Mouse (Mus musculus) intestine, embryonic 16.5 days (tissue): ENCODE measurements around the gene Arl9. TPM values are rescaled to one million over a fixed set of nuclear protein-coding genes. Genes with fewer than 3 reads are reported as not detected.
"Not testable (repeated sequence)": the region's sequence is repeated elsewhere in the genome, so short reads cannot be mapped to it uniquely, and the experiment has no call there.

ENCODE experiments used
- ATAC-seq: fragments of 200-750 bp; cut with Nextera tagmentation; 2 replicates; pipeline ENCODE4 v1.8.0; 2017; ENCODE audit warnings: moderate TSS enrichment, moderate library complexity
- H3K27ac ChIP-seq: fragments of 300-500 bp; sonication (generic); 2 replicates; pipeline ENCODE4 v1.5.1; 2014; ENCODE audit warnings: mild to moderate bottlenecking, low read length
- H3K27me3 ChIP-seq: fragments of 300-500 bp; sonication (generic); replicated peaks from 2 replicates; pipeline ENCODE4 v1.6.1; 2014; ENCODE audit warnings: low read length, control low read depth, mixed read lengths; ENCODE audit not compliant: control insufficient read depth, insufficient read depth
- H3K36me3 ChIP-seq: fragments of 300-500 bp; sonication (generic); 2 replicates; pipeline ENCODE4 v1.6.1; 2014; ENCODE audit warnings: low read length, control low read depth; ENCODE audit not compliant: control insufficient read depth, insufficient read depth
- H3K4me1 ChIP-seq: fragments of 300-500 bp; sonication (generic); 2 replicates; pipeline ENCODE4 v1.6.1; 2014; ENCODE audit warnings: low read length, control low read depth, mixed read lengths; ENCODE audit not compliant: control insufficient read depth, insufficient read depth
- H3K4me2 ChIP-seq: fragments of 300-500 bp; sonication (generic); 2 replicates; pipeline ENCODE4 v1.6.1; 2014; ENCODE audit warnings: low read depth, low read length, control low read depth
- H3K4me3 ChIP-seq: fragments of 300-500 bp; sonication (generic); 2 replicates; pipeline ENCODE4 v1.5.1; 2014; ENCODE audit warnings: mild to moderate bottlenecking, low read length
- H3K9ac ChIP-seq: fragments of 300-500 bp; sonication (generic); 2 replicates; pipeline ENCODE4 v1.6.1; 2014; ENCODE audit warnings: low read depth, low read length
- H3K9me3 ChIP-seq: fragments of 300-500 bp; sonication (generic); 2 replicates; pipeline ENCODE4 v1.6.1; 2016; ENCODE audit warnings: low read length, control low read depth; ENCODE audit not compliant: control insufficient read depth
- WGBS: fragments of 180-500 bp; shearing (Covaris S2); extraction: QIAGEN DNeasy Blood & Tissue Kit; methylation state at CpG from one replicate; pipeline ENCODE4 v1.1.7; 2014; 5-methylcytosine and 5-hydroxymethylcytosine counted together
- polyA plus RNA-seq: library from polyadenylated mRNA; unstranded; fragments of >200 nt; fragmentation: Nextera tagmentation; extraction: Ambion mirVana; gene quantifications from 2 replicates; pipeline ENCODE4 v1.2.1, GENCODE M21; 2015

The Arl9 gene
- polyA plus RNA-seq, 1 experiment from 2014 or later = not detected

DNA sequence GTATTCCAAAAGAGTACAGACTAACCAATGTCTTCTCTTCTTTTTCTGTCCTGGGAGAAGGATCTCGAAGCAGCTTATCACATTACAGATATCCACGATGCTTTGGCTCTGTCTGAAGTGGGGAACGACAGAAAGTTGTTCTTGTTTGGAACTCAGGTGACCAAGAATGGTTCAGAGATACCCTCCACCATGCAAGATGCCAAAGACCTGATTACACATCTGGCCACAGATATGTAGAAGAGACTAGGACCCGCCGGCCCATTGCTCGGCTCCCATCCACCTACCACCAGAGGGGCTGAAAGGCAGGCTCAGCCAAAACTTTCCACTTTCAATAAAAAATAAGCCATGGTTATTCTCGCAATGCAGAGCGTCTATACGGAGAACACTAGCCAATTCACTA is 6.5 kb downstream of the Arl9 start:
- Histone ChIP-seq H3K36me3 (no peaks in the 10 kb centered on the region), H3K4me3 (no peak overlapping the region), H3K4me2 (no peak overlapping the region), H3K4me1 (no peaks in the 10 kb centered on the region), H3K9me3 (no peaks in the 10 kb centered on the region), H3K27ac (no peak overlapping the region), H3K27me3 (no peaks in the 10 kb centered on the region), H3K9ac (no peak overlapping the region)
- no peak for ATAC-seq
- WGBS = 92% methylated on average over 9 of the region's 9 CpGs

GRCm38 (mm10) chr5:77011082-77011481 is 7.2 kb downstream of the Arl9 start:
- no peak overlapping the region for H3K27ac ChIP-seq
- H3K4me3 ChIP-seq = no peak overlapping the region
- no peak for ATAC-seq
- 69% methylated on average over 3 of the region's 3 CpGs for whole genome bisulfite sequencing
- H3K4me2 ChIP-seq = no peak overlapping the region
- H3K27me3 ChIP-seq = no peaks in the 10 kb centered on the region
- H3K9ac ChIP-seq = no peak overlapping the region
- H3K4me1 ChIP-seq = no peaks in the 10 kb centered on the region
- H3K9me3 ChIP-seq = peaks cover under 1% of the 10 kb centered on the region; the same call in 1 of the 2 replicates
- no peaks in the 10 kb centered on the region for H3K36me3 ChIP-seq

DNA sequence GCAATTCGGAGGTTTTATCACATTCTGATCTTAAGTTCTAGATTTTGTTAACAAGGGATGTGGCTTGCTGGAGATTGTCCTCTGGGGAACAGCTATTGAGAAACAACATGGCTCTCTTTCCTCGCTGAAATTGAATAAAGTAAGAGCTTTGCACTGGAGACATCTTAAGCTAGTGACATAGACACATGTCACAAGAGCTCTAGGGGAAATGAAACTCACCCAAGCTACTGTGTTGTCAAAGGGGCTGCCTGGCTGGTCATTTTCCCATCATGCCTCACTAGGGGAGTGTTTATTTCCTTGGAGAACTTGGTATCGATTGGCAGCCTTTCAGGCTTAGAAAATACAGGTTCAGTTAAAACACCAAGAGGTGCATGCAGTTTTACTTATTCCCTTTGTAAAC is 9.3 kb downstream of the Arl9 start:
- no peaks in the 10 kb centered on the region for H3K4me1 ChIP-seq
- H3K27ac ChIP-seq = no peak overlapping the region
- H3K36me3 ChIP-seq = no peaks in the 10 kb centered on the region
- 73% methylated on average over 3 of the region's 3 CpGs for WGBS
- H3K4me2 ChIP-seq = no peak overlapping the region
- no peak for ATAC-seq
- no peaks in the 10 kb centered on the region for H3K27me3 ChIP-seq
- no peak overlapping the region for H3K4me3 ChIP-seq
- peaks cover 3% of the 10 kb centered on the region; the same call in 1 of the 2 replicates for H3K9me3 ChIP-seq
- no peak overlapping the region for H3K9ac ChIP-seq

- H3K9ac ChIP-seq = peak within 1 kb of the TSS; percentile 45; the same call in 1 of the 2 replicates
- ATAC-seq = peak; percentile 100
- 12% methylated on average over 57 of the region's 57 CpGs for WGBS
These were observed 12.0 kb downstream of the Arl9 start, which contains the start of gene Thegl for GRCm38 (mm10) chr5:77015544-77016482. Thegl (plus strand) TSS chr5:77016023.

DNA sequence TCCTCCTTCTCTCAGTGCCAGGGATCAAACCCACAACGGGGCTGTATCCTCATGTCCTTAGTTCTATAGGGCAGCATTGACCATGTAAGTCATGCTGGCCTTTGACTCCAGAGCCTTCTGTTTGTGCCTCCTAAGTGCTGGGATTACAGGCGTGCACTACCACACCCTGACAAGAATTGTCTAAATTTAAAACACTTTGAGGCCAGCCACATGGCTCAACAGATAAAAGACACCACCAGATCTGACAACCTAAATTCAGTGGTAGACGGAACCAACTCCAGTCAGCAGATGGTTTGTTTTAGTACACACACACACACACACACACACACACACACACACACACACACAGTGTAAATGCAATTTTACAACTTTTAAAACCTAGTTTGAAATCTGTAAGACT is 24.2 kb downstream of the Arl9 start:
- Histone ChIP-seq H3K36me3 (no peaks in the 10 kb centered on the region), H3K9ac (no peak overlapping the region), H3K4me1 (no peaks in the 10 kb centered on the region), H3K4me2 (no peak overlapping the region), H3K27ac (no peak overlapping the region), H3K4me3 (no peak overlapping the region), H3K27me3 (no peaks in the 10 kb centered on the region), H3K9me3 (no peaks in the 10 kb centered on the region)
- WGBS = 59% methylated on average over 3 of the region's 3 CpGs
- ATAC-seq = no peak

More at GRCm38 (mm10) chr5:77015544-77016482, 12.0 kb downstream of the Arl9 start, which contains the start of gene Thegl:
- Histone ChIP-seq H3K27ac (no peak within 1 kb of the TSS), H3K27me3 (no peaks in the 10 kb centered on the region), H3K4me2 (peak within 1 kb of the TSS; percentile 90), H3K36me3 (no peaks in the 10 kb centered on the region), H3K9me3 (peaks cover 3% of the 10 kb centered on the region; the same call in 1 of the 2 replicates), H3K4me1 (no peaks in the 10 kb centered on the region), H3K4me3 (peak within 1 kb of the TSS; percentile 57)

- no peaks in the 10 kb centered on the region for H3K4me1 ChIP-seq
- no peak overlapping the region for H3K9ac ChIP-seq
- no peak overlapping the region for H3K4me3 ChIP-seq
- H3K9me3 ChIP-seq = no peaks in the 10 kb centered on the region
- no peak overlapping the region for H3K4me2 ChIP-seq
- WGBS = 74% methylated on average over 5 of the region's 5 CpGs
- H3K27me3 ChIP-seq = no peaks in the 10 kb centered on the region
- no peaks in the 10 kb centered on the region for H3K36me3 ChIP-seq
- H3K27ac ChIP-seq = no peak overlapping the region
- ATAC-seq = no peak
These were observed 25.9 kb downstream of the Arl9 start for GRCm38 (mm10) chr5:77029735-77030134.

DNA sequence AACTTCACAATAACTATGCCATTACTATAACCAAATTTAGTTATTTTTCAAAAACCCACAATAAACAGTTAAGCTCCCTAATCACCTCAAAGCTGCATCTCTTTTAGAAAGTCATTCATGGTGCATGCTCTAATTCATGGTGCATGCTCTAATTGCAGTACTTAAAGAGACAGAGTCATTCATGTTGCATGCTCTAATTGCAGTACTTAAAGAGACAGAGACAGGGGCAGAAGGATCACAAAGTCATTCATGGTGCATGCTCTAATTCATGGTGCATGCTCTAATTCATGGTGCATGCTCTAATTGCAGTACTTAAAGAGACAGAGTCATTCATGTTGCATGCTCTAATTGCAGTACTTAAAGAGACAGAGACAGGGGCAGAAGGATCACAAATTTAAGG is 31.2 kb downstream of the Arl9 start:
- H3K36me3 ChIP-seq, ATAC-seq, H3K9me3 ChIP-seq, H3K4me1 ChIP-seq, H3K4me2 ChIP-seq, H3K27ac ChIP-seq, H3K4me3 ChIP-seq, H3K9ac ChIP-seq, H3K27me3 ChIP-seq: not testable (repeated sequence)

DNA sequence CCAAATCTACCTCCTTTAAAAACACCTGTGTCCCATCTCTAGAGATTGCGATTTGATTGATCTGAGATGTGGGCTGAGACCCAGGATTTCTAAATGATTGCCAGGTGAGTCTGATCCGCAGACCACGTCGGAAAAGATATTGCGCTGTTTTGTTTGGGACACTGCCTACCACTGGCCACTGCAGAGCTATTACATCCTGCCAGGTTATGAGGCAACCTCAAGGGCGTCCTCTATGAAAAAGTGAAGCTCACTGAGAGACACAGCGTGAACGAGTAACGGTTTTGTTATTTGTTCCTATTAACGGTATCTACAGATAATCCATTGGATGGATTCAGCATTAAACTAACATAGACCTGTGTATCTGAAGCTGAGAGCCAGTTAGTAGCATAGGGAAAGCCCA is 34.6 kb downstream of the Arl9 start:
- no peak for ATAC-seq
- Histone ChIP-seq H3K4me2 (no peak overlapping the region), H3K9ac (no peak overlapping the region), H3K36me3 (no peaks in the 10 kb centered on the region), H3K9me3 (no peaks in the 10 kb centered on the region), H3K27me3 (no peaks in the 10 kb centered on the region), H3K4me3 (no peak overlapping the region), H3K27ac (no peak overlapping the region), H3K4me1 (no peaks in the 10 kb centered on the region)
- 88% methylated on average over 10 of the region's 10 CpGs for WGBS

GRCm38 (mm10) chr5:77039391-77039790 is 35.5 kb downstream of the Arl9 start:
- no peaks in the 10 kb centered on the region for H3K9me3 ChIP-seq
- no peaks in the 10 kb centered on the region for H3K4me1 ChIP-seq
- ATAC-seq = no peak
- no peak overlapping the region for H3K4me2 ChIP-seq
- H3K9ac ChIP-seq = no peak overlapping the region
- no peaks in the 10 kb centered on the region for H3K27me3 ChIP-seq
- H3K36me3 ChIP-seq = no peaks in the 10 kb centered on the region
- H3K27ac ChIP-seq = no peak overlapping the region
- no peak overlapping the region for H3K4me3 ChIP-seq
